Mouse (Mus musculus): ENCODE data around the gene Foxp4. TPM values are rescaled to one million over a fixed set of nuclear protein-coding genes. Genes with fewer than 3 reads are reported as not detected.
A peak's percentile ranks its signal among the peaks of the same experiment; 100 is the strongest.

The Foxp4 gene
- 35.8 and 38.8 TPM in 2 replicates for polyA plus RNA-seq (2015; fragmentation: Nextera tagmentation; extraction: Ambion mirVana)

- ATAC-seq, result peak; percentile 78
- under 1% methylated on average over 85 of the region's 91 CpGs for WGBS
- Histone ChIP-seq H3K9ac (ENCODE audit: low read depth, low read length) (peak within 1 kb of the TSS; percentile 83), H3K36me3 (ENCODE audit: control insufficient read depth, insufficient read depth, low read length) (no peaks in the 10 kb centered on the region), H3K27me3 (ENCODE audit: control insufficient read depth, insufficient read depth, low read depth, low read length) (peaks cover 12% of the 10 kb centered on the region), H3K4me3 (ENCODE audit: low read depth, low read length) (peak within 1 kb of the TSS; percentile 86), H3K4me1 (ENCODE audit: control insufficient read depth, insufficient read depth, low read length) (peaks cover 37% of the 10 kb centered on the region), H3K9me3 (replicated peaks; ENCODE audit: control insufficient read depth, low read length, poor library complexity, severe bottlenecking) (no peaks in the 10 kb centered on the region), H3K4me2 (ENCODE audit: low read length) (peak within 1 kb of the TSS; percentile 96), H3K27ac (ENCODE audit: low read length) (peak within 1 kb of the TSS; percentile 83)
Observed at GRCm38 (mm10) chr17:47924383-47925339, at the start of gene Foxp4. Gene Foxp4 (minus strand): TSS chr17:47924645.

GRCm38 (mm10) chr17:47973563-47974472 lies 49.4 kb upstream of the Foxp4 start:
- Histone ChIP-seq H3K9me3 (replicated peaks; ENCODE audit: control insufficient read depth, low read length, poor library complexity, severe bottlenecking) (no peaks in the 10 kb centered on the region), H3K27me3 (ENCODE audit: control insufficient read depth, insufficient read depth, low read depth, low read length) (0 out of 2 replicates have a peak, but pooled peaks cover 9% of the 10 kb centered on the region), H3K4me2 (ENCODE audit: low read length) (peak overlapping the region; percentile 93), H3K27ac (ENCODE audit: low read length) (no peak overlapping the region), H3K4me1 (ENCODE audit: control insufficient read depth, insufficient read depth, low read length) (peaks cover 26% of the 10 kb centered on the region), H3K4me3 (ENCODE audit: low read depth, low read length) (peak overlapping the region; percentile 40), H3K36me3 (ENCODE audit: control insufficient read depth, insufficient read depth, low read length) (no peaks in the 10 kb centered on the region), H3K9ac (ENCODE audit: low read depth, low read length) (peak overlapping the region; percentile 39)
- 0 out of 2 replicates have a peak, but pooled peaks have one; percentile 24 for ATAC-seq
- WGBS, result 3% methylated on average over 61 of the region's 61 CpGs

- H3K27me3 ChIP-seq (ENCODE audit: control insufficient read depth, insufficient read depth, low read depth, low read length), result no peaks in the 10 kb centered on the region
- H3K27ac ChIP-seq (ENCODE audit: low read length), result no peak overlapping the region
- no peak overlapping the region for H3K4me2 ChIP-seq (ENCODE audit: low read length)
- no peak overlapping the region for H3K9ac ChIP-seq (ENCODE audit: low read depth, low read length)
- H3K36me3 ChIP-seq (ENCODE audit: control insufficient read depth, insufficient read depth, low read length), result no peaks in the 10 kb centered on the region
- no peak overlapping the region for H3K4me3 ChIP-seq (ENCODE audit: low read depth, low read length)
- no peaks in the 10 kb centered on the region for H3K4me1 ChIP-seq (ENCODE audit: control insufficient read depth, insufficient read depth, low read length)
- ATAC-seq, result no peak
- H3K9me3 ChIP-seq (replicated peaks; ENCODE audit: control insufficient read depth, low read length, poor library complexity, severe bottlenecking), result no peaks in the 10 kb centered on the region
- 60% methylated on average over 6 of the region's 12 CpGs for WGBS
Observed at GRCm38 (mm10) chr17:47965885-47966505, 41.5 kb upstream of the Foxp4 start.

GRCm38 (mm10) chr17:47958046-47958790 lies 33.8 kb upstream of the Foxp4 start:
- no peak overlapping the region for H3K9ac ChIP-seq (ENCODE audit: low read depth, low read length)
- no peaks in the 10 kb centered on the region for H3K9me3 ChIP-seq (replicated peaks; ENCODE audit: control insufficient read depth, low read length, poor library complexity, severe bottlenecking)
- H3K4me3 ChIP-seq (ENCODE audit: low read depth, low read length), result no peak overlapping the region
- no peaks in the 10 kb centered on the region for H3K27me3 ChIP-seq (ENCODE audit: control insufficient read depth, insufficient read depth, low read depth, low read length)
- WGBS, result 65% methylated on average over 10 of the region's 10 CpGs
- no peak overlapping the region for H3K27ac ChIP-seq (ENCODE audit: low read length)
- no peak overlapping the region for H3K4me2 ChIP-seq (ENCODE audit: low read length)
- no peaks in the 10 kb centered on the region for H3K36me3 ChIP-seq (ENCODE audit: control insufficient read depth, insufficient read depth, low read length)
- ATAC-seq, result no peak
- no peaks in the 10 kb centered on the region for H3K4me1 ChIP-seq (ENCODE audit: control insufficient read depth, insufficient read depth, low read length)

- H3K36me3 ChIP-seq (ENCODE audit: control insufficient read depth, insufficient read depth, low read length), result no peaks in the 10 kb centered on the region
- over 99% methylated on average over 8 of the region's 8 CpGs for WGBS
- no peak overlapping the region for H3K4me2 ChIP-seq (ENCODE audit: low read length)
- no peak overlapping the region for H3K27ac ChIP-seq (ENCODE audit: low read length)
- H3K4me1 ChIP-seq (ENCODE audit: control insufficient read depth, insufficient read depth, low read length), result peaks cover 15% of the 10 kb centered on the region
- no peak overlapping the region for H3K4me3 ChIP-seq (ENCODE audit: low read depth, low read length)
- H3K9me3 ChIP-seq (replicated peaks; ENCODE audit: control insufficient read depth, low read length, poor library complexity, severe bottlenecking), result no peaks in the 10 kb centered on the region
- no peak overlapping the region for H3K9ac ChIP-seq (ENCODE audit: low read depth, low read length)
- H3K27me3 ChIP-seq (ENCODE audit: control insufficient read depth, insufficient read depth, low read depth, low read length), result no peaks in the 10 kb centered on the region
- ATAC-seq, result no peak
Observed at GRCm38 (mm10) chr17:47956486-47956885, 32.0 kb upstream of the Foxp4 start.

GRCm38 (mm10) chr17:47955054-47955741 lies 30.8 kb upstream of the Foxp4 start:
- Histone ChIP-seq H3K9ac (ENCODE audit: low read depth, low read length) (no peak overlapping the region), H3K4me3 (ENCODE audit: low read depth, low read length) (no peak overlapping the region), H3K9me3 (replicated peaks; ENCODE audit: control insufficient read depth, low read length, poor library complexity, severe bottlenecking) (no peaks in the 10 kb centered on the region), H3K4me1 (ENCODE audit: control insufficient read depth, insufficient read depth, low read length) (peaks cover 18% of the 10 kb centered on the region), H3K27me3 (ENCODE audit: control insufficient read depth, insufficient read depth, low read depth, low read length) (no peaks in the 10 kb centered on the region), H3K4me2 (ENCODE audit: low read length) (no peak overlapping the region), H3K36me3 (ENCODE audit: control insufficient read depth, insufficient read depth, low read length) (no peaks in the 10 kb centered on the region), H3K27ac (ENCODE audit: low read length) (no peak overlapping the region)
- ATAC-seq, result no peak
- 55% methylated on average over 12 of the region's 12 CpGs for WGBS

GRCm38 (mm10) chr17:47953231-47953630 lies 28.8 kb upstream of the Foxp4 start:
- Histone ChIP-seq H3K36me3 (ENCODE audit: control insufficient read depth, insufficient read depth, low read length) (no peaks in the 10 kb centered on the region), H3K4me2 (ENCODE audit: low read length) (no peak overlapping the region), H3K9ac (ENCODE audit: low read depth, low read length) (no peak overlapping the region), H3K4me3 (ENCODE audit: low read depth, low read length) (no peak overlapping the region), H3K27ac (ENCODE audit: low read length) (no peak overlapping the region), H3K9me3 (replicated peaks; ENCODE audit: control insufficient read depth, low read length, poor library complexity, severe bottlenecking) (no peaks in the 10 kb centered on the region), H3K27me3 (ENCODE audit: control insufficient read depth, insufficient read depth, low read depth, low read length) (no peaks in the 10 kb centered on the region), H3K4me1 (ENCODE audit: control insufficient read depth, insufficient read depth, low read length) (peaks cover 18% of the 10 kb centered on the region)
- no peak for ATAC-seq
- WGBS, result 33% methylated on average over 5 of the region's 5 CpGs
